Mouse (Mus musculus): ENCODE results near the gene Tmem117. TPM values are rescaled to one million over a fixed set of nuclear protein-coding genes. Genes with fewer than 3 reads are reported as not detected.

The Tmem117 gene
- polyA plus RNA-seq, 1 experiment, result not detected

GRCm38 (mm10) chr15:94638207-94638606 lies 9.2 kb downstream of the Tmem117 start:
- Histone ChIP-seq H3K9me3 (ENCODE audit: control insufficient read depth, low read length) (no peaks in the 10 kb centered on the region), H3K27me3 (ENCODE audit: control insufficient read depth) (no peaks in the 10 kb centered on the region), H3K4me1 (ENCODE audit: control insufficient read depth) (no peaks in the 10 kb centered on the region), H3K4me3 (replicated peaks) (no peak overlapping the region), H3K36me3 (ENCODE audit: control insufficient read depth) (no peaks in the 10 kb centered on the region)
- TF ChIP-seq GATA1 (IDR thresholded peaks at IDR 0.05; ENCODE audit: low read length) (no peak), TAL1 (IDR thresholded peaks at IDR 0.05; ENCODE audit: low read length) (no peak)

- H3K27me3 ChIP-seq (ENCODE audit: control insufficient read depth), result no peaks in the 10 kb centered on the region
- TF ChIP-seq GATA1 (IDR thresholded peaks at IDR 0.05; ENCODE audit: low read length) (no peak), TAL1 (IDR thresholded peaks at IDR 0.05; ENCODE audit: low read length) (no peak)
- H3K4me1 ChIP-seq (ENCODE audit: control insufficient read depth), result no peaks in the 10 kb centered on the region
- no peaks in the 10 kb centered on the region for H3K9me3 ChIP-seq (ENCODE audit: control insufficient read depth, low read length)
- H3K4me3 ChIP-seq (replicated peaks), result no peak overlapping the region
- no peaks in the 10 kb centered on the region for H3K36me3 ChIP-seq (ENCODE audit: control insufficient read depth)
Observed at GRCm38 (mm10) chr15:94639126-94639525, 10.1 kb downstream of the Tmem117 start.

GRCm38 (mm10) chr15:94646012-94646411 lies 17.0 kb downstream of the Tmem117 start:
- no peaks in the 10 kb centered on the region for H3K4me1 ChIP-seq (ENCODE audit: control insufficient read depth)
- TF ChIP-seq TAL1 (IDR thresholded peaks at IDR 0.05; ENCODE audit: low read length), result no peak
- TF ChIP-seq GATA1 (IDR thresholded peaks at IDR 0.05; ENCODE audit: low read length), result no peak
- no peaks in the 10 kb centered on the region for H3K36me3 ChIP-seq (ENCODE audit: control insufficient read depth)
- H3K27me3 ChIP-seq (ENCODE audit: control insufficient read depth), result peaks cover 8% of the 10 kb centered on the region; the same call in 1 of the 2 replicates
- no peak overlapping the region for H3K4me3 ChIP-seq (replicated peaks)
- no peaks in the 10 kb centered on the region for H3K9me3 ChIP-seq (ENCODE audit: control insufficient read depth, low read length)

GRCm38 (mm10) chr15:94648430-94648829 lies 19.4 kb downstream of the Tmem117 start:
- H3K4me1 ChIP-seq (ENCODE audit: control insufficient read depth), result no peaks in the 10 kb centered on the region
- no peak for TF ChIP-seq TAL1 (IDR thresholded peaks at IDR 0.05; ENCODE audit: low read length)
- no peak for TF ChIP-seq GATA1 (IDR thresholded peaks at IDR 0.05; ENCODE audit: low read length)

GRCm38 (mm10) chr15:94649071-94649765 lies 20.2 kb downstream of the Tmem117 start:
- H3K4me1 ChIP-seq (ENCODE audit: control insufficient read depth), result no peaks in the 10 kb centered on the region
- H3K27me3 ChIP-seq (ENCODE audit: control insufficient read depth), result peaks cover 8% of the 10 kb centered on the region; the same call in 1 of the 2 replicates
- no peak overlapping the region for H3K4me3 ChIP-seq (replicated peaks)
- no peaks in the 10 kb centered on the region for H3K9me3 ChIP-seq (ENCODE audit: control insufficient read depth, low read length)
- H3K36me3 ChIP-seq (ENCODE audit: control insufficient read depth), result no peaks in the 10 kb centered on the region
- no peak for TF ChIP-seq GATA1 (IDR thresholded peaks at IDR 0.05; ENCODE audit: low read length)
- TF ChIP-seq TAL1 (IDR thresholded peaks at IDR 0.05; ENCODE audit: low read length), result no peak

More at GRCm38 (mm10) chr15:94648430-94648829, 19.4 kb downstream of the Tmem117 start:
- Histone ChIP-seq H3K36me3 (ENCODE audit: control insufficient read depth) (no peaks in the 10 kb centered on the region), H3K9me3 (ENCODE audit: control insufficient read depth, low read length) (no peaks in the 10 kb centered on the region), H3K27me3 (ENCODE audit: control insufficient read depth) (peaks cover 8% of the 10 kb centered on the region; the same call in 1 of the 2 replicates), H3K4me3 (replicated peaks) (no peak overlapping the region)

GRCm38 (mm10) chr15:94649766-94650120 lies 20.7 kb downstream of the Tmem117 start:
- Histone ChIP-seq H3K9me3 (ENCODE audit: control insufficient read depth, low read length) (no peaks in the 10 kb centered on the region), H3K4me3 (replicated peaks) (no peak overlapping the region), H3K4me1 (ENCODE audit: control insufficient read depth) (no peaks in the 10 kb centered on the region), H3K36me3 (ENCODE audit: control insufficient read depth) (no peaks in the 10 kb centered on the region), H3K27me3 (ENCODE audit: control insufficient read depth) (peaks cover 8% of the 10 kb centered on the region; the same call in 1 of the 2 replicates)
- TF ChIP-seq GATA1 (IDR thresholded peaks at IDR 0.05; ENCODE audit: low read length) (no peak), TAL1 (IDR thresholded peaks at IDR 0.05; ENCODE audit: low read length) (no peak)

- TF ChIP-seq GATA1 (IDR thresholded peaks at IDR 0.05; ENCODE audit: low read length) (no peak), TAL1 (IDR thresholded peaks at IDR 0.05; ENCODE audit: low read length) (no peak)
- H3K4me1 ChIP-seq (ENCODE audit: control insufficient read depth), result no peaks in the 10 kb centered on the region
- H3K36me3 ChIP-seq (ENCODE audit: control insufficient read depth), result no peaks in the 10 kb centered on the region
- H3K27me3 ChIP-seq (ENCODE audit: control insufficient read depth), result peaks cover 8% of the 10 kb centered on the region; the same call in 1 of the 2 replicates
- H3K4me3 ChIP-seq (replicated peaks), result no peak overlapping the region
- no peaks in the 10 kb centered on the region for H3K9me3 ChIP-seq (ENCODE audit: control insufficient read depth, low read length)
Observed at GRCm38 (mm10) chr15:94651350-94651749, 22.3 kb downstream of the Tmem117 start.

GRCm38 (mm10) chr15:94651969-94652842 lies 23.2 kb downstream of the Tmem117 start:
- no peaks in the 10 kb centered on the region for H3K4me1 ChIP-seq (ENCODE audit: control insufficient read depth)
- H3K9me3 ChIP-seq (ENCODE audit: control insufficient read depth, low read length), result no peaks in the 10 kb centered on the region
- no peaks in the 10 kb centered on the region for H3K36me3 ChIP-seq (ENCODE audit: control insufficient read depth)
- H3K4me3 ChIP-seq (replicated peaks), result no peak overlapping the region
- TF ChIP-seq TAL1 (IDR thresholded peaks at IDR 0.05; ENCODE audit: low read length), result no peak
- TF ChIP-seq GATA1 (IDR thresholded peaks at IDR 0.05; ENCODE audit: low read length), result no peak
- H3K27me3 ChIP-seq (ENCODE audit: control insufficient read depth), result peaks cover 8% of the 10 kb centered on the region; the same call in 1 of the 2 replicates

- H3K36me3 ChIP-seq (ENCODE audit: control insufficient read depth), result no peaks in the 10 kb centered on the region
- no peak overlapping the region for H3K4me3 ChIP-seq (replicated peaks)
- peaks cover 8% of the 10 kb centered on the region; the same call in 1 of the 2 replicates for H3K27me3 ChIP-seq (ENCODE audit: control insufficient read depth)
- H3K9me3 ChIP-seq (ENCODE audit: control insufficient read depth, low read length), result no peaks in the 10 kb centered on the region
- H3K4me1 ChIP-seq (ENCODE audit: control insufficient read depth), result no peaks in the 10 kb centered on the region
- TF ChIP-seq TAL1 (IDR thresholded peaks at IDR 0.05; ENCODE audit: low read length), result no peak
- TF ChIP-seq GATA1 (IDR thresholded peaks at IDR 0.05; ENCODE audit: low read length), result no peak
Observed at GRCm38 (mm10) chr15:94652843-94653206, 23.8 kb downstream of the Tmem117 start.

Data from erythroblast, embryonic 14.5 days (primary cell).